Mouse (Mus musculus) cerebellum, postnatal 25 days (tissue): ENCODE measurements around the gene Ghrh.

Experiments
- DNase-seq, 2 experiments: peaks; one replicate each; pipeline ENCODE4 v3.0.0; 2021; ENCODE audit warnings: mixed read lengths in 2 of 2

Gene Ghrh

DNA sequence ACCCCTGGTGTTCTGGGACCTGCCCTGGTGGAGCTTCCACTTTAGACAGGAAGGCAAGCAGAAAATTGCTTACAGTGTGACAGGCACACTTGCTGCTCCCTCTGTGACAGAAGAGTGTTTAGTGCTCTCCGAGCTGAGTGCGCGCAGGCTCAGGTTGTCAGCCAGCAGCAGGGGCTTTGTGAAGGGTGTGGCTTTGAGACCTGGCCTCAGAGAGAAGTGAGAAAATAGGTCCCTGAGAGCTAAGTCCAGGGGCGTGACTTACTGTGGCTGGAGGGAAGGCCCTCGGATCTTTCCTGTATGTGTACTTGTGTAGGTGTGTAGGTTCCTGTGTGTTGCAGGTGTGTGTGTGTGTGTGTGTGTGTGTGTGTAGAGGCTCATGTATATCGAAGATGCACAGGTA, 4.0 kb downstream of the Ghrh start:
- DNase-seq, result no peak

DNA sequence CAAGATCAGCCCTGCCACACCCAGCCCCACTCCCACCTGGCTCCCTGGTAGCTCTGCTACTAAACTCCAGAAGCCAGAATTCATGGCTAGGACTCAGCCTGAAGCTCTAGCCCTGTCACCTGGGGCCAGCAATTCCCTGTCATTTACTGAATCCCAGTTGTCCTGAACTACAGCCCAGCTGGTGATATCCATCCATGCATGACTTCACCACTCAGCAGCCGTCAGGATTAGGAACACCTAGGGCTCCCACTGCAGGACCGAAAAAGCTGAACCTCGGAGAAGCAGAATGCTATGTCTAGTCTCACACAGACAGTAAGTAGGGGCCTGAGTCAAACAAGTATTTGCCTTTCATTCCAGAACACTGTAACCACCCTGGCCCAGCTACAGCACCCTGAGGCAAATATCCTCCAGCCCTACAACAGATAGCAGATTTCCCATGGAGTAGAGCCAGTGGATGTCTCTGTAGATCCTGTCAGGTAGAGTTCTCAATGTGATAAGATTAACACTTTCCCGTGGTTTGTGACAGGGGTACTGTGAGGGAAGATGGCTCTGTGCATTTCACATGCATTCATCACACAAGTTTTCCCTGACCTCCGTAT, 4.9 kb downstream of the Ghrh start:
- DNase-seq, result no peak

DNA sequence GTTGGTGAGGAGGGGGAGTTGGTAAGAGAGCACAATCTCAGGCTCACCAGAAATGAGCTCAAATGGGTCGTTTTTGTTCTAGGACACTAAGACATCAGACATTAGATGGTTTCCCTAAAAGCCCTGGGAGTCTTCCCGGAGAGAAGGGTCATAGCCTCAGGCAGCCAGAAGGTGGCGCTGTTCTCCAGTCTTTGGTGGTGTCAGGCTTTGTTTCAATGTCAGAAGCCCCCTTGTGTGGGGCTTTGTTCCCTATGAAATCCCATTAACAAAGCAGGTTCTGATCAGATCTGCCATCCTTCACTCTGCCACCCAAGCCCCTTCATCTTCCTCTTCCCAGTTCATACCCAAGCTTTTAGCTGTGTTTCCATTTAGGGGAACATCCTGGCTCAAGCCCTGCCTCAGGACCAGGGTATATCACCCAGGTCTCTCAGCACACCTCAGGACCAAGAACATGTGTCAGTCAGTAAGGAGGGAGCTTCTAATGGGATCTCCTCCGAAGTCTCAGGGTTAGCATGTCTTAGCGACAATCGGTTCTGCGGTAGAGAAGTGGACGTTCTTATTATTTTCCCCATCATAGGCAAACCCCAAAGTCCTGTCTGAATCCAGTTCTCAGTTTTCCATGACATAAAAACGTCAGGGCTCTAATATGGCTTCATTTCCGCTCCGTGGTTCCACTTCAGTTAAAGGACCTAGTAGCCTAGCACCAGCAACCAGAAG, 5.6 kb downstream of the Ghrh start:
- peak; percentile 76 to 81 for DNase-seq

DNA sequence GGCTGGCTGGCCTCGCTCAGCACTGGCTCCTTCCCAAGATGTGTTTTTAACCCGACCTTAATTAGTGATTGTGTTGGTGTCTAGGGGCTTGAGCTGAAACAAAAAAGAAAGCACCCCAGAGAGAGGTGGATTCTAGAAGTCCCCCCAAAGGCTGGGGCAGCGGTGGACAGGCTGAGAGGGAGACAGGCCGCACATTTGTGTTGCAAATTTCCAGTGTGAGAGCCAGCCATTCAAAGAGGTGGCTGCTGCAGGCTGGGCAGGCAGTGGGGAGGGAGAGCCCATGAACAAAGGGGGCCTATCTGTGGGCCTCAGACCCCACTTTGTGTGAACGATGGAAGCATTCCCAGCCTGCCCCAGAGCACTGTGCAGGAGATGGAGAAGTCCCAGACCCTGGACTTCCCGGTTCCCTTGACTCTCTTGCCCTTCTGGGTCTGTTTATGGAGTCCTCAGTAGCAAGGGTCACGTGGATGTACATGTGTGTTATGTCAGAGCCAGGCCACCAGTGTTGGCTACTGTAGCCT, 7.0 kb downstream of the Ghrh start:
- DNase-seq, result no peak

DNA sequence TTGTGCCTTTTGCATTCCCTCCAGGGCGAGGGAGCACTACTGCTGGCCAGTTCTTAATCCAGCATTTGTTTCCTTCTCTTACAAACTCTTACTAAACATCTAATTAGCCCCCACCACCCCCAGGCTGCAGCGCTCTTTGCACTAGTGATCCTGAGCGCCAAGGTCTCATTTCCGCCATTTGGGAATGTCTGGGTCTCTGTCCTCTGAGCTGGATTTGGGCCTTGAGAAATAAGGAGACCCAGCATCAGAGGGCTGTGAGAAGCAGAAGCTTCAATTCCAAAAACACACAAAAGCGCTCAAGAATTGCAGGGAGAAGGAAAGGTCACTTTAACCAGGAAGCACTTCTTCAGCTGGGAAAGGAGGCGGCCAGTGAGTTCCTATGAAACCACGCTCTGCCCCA, 7.8 kb downstream of the Ghrh start:
- no peak for DNase-seq

DNA sequence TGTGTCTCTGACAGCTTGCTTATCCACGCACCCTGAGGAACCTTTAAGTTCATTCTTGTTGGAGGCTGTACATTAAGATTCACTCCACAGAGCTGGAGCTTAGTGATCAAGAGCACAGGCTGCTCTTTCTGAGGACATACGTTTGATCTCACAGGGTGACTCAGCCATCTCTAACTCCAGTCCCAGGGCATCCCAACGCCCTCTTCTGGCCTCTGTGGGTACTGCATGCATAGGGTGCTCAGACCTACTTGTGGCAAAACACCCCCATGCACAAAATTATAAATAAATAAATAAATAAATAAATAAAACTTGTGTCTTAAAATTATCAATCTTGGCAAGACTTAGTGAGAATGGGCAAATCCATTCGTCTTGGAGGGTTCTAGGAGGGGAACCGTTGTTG, 8.6 kb downstream of the Ghrh start:
- DNase-seq, result peak; percentile 63 to 76

DNA sequence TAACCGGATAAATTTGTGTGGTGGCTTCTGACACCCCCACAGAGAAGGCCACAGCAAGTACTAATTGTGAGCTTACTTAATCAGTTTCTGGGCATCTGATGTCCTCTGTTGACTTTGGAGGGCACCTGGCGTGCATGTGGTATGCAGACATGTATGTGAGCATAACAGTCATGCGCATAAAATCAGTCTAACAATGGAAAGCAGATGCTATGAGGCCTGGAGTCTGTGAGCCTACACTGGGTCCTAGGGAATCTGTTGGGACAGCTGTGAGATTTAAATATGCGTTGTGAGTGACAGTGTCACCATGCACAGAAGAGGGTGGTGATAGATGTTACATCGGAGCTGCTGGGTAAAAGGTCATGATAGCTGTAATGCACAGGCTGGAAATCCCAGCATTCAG, 15.2 kb downstream of the Ghrh start:
- no peak for DNase-seq

DNA sequence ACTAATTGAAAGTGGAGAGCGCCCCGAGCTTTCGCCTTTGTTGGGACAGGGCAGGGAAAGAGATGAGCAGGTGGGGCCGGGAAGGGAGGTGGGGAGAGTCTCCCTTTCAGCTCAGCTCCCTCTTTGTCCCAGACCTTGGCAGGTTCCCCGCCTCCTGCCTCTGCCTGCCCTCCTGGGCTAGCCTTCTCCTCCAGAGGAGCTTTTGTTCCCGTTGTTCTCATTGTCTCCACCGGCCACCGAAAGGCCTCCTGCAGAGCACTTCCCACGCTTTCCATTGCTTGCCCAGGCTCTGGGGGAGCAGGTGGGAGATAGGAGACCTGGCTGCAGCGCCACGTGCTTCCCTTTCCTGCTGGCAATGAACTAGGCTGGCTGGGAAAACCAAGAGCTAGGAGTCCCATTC, 18.7 kb downstream of the Ghrh start:
- DNase-seq, result no peak

DNA sequence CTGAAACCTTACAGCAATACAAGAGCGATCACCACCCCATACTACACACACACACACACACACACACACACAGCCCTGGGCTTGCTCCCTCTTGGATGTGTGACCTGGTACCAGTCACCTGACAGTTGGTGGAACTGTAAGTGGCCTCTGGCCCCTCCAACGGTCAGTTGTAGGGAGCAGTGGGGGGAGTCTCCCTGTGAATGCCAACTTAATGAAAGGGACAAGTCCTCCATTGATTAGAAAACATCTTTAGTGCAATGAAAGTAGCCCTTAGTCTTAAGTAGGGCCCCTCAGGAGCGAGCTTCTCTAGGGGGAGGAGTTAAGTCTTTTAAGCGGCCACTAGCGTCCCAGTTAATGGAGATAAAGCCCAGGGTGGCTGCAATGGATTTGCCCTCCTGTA, 19.2 kb downstream of the Ghrh start:
- no peak for DNase-seq

DNA sequence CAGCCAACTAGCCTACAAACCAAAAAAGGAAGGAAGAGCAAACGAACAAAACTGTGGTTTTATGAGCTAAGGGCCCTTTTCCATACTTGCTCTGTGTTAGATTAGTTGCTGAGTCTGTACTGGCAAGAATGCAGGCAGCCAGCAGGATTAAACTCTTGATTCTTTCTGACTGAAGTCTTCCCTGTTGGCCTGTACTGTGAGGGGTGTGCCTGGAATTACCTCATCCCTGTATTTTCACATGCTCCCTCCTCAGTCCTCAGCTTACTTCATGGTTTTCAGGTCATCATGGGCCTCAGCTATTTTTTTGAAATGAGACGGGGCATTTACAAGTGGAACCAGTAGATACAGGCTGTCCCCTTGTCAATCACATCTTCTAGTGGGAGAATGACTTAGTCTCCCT, 22.1 kb downstream of the Ghrh start:
- no peak for DNase-seq

DNA sequence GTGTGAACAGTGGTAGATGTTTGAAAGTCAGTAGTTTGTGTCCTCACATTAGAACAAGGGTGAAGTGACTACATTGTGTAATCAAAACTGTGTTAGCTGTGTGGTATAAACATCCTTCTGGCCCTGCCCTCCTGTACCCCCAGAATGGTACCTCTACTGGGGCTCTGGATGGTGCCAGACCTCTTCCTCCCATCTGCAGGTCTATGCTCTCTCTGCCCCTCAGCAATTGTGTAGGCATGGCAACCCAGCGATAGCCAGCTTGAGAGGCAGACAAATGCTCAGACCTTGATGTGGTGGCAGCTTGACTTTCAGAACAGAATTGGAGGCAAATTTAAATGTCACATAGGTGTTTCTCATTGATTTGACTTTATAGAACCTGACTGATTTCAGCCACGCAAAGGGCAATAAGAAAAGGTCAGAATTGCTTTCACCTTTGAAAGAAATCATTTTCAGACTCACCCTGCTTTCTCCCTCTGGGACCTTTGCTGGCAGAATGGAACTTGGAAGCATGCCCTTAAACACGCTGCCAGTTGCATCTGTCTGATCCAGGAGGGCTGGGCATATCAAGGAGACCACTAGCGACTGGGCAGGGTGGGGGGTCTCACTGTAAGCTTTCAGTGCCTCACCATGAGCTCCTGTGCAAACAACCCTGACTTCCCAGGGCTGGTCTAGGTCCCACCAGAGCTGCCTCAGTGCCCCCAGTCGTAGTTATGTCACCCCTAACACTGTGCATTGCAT, 25.1 kb downstream of the Ghrh start:
- DNase-seq, result no peak

DNA sequence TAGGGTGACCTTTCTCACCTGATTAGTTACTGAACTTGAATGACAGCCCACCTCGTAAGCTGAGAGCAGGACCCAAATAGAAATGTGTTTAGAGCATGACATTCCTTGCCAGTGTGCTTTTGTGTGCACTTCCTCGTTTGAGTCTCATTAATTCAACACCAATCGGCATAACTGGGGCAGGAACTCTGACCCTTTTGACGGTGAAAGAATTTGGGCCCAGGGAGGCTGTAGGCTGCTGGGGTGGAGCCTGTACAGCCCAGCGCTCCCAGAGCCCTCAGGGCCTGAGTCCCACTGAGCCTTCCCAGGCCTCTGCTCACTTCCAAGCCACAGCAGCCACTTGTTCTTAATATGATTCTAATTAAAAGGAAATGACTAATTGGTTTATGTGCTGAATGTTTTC, 26.4 kb downstream of the Ghrh start:
- DNase-seq, result no peak

DNA sequence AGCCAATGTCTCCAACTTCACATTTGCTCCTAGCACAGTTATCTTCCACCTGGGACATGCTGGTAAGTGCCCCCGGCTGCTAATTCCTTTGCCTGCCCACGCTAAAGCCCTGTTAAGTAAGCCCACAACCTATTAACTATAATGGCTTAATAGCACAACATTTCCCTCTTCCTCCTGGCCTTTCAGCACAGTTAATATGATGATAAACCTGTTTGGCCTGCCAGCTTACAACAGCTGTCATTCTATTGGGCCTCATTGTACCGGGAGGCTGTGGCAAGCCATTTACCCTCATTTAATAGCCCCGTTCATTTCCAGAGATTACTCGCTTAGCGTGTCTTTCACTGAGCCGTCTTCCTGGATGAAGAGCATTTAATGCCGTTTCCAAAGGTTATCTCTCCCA, 27.2 kb downstream of the Ghrh start:
- no peak for DNase-seq

DNA sequence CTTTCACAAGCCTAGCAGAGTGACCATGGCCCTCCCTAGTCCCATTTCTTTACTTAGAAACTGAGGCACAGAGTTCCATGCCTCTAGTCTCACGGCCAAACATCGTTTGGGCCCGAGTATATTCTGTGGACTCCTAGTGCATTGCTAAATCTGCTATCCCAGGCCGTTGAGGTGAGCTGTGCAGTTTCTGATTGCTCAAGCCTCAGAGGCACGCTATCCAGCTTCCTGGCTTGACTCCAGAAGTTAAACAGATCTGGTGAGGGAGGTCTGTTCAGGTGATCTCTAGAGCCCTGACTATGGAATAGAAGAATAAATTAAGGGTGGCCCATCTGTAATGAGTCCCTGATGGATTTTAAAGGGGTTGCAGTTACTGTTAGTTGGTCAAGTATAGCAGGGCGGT, 30.1 kb downstream of the Ghrh start:
- no peak for DNase-seq

DNA sequence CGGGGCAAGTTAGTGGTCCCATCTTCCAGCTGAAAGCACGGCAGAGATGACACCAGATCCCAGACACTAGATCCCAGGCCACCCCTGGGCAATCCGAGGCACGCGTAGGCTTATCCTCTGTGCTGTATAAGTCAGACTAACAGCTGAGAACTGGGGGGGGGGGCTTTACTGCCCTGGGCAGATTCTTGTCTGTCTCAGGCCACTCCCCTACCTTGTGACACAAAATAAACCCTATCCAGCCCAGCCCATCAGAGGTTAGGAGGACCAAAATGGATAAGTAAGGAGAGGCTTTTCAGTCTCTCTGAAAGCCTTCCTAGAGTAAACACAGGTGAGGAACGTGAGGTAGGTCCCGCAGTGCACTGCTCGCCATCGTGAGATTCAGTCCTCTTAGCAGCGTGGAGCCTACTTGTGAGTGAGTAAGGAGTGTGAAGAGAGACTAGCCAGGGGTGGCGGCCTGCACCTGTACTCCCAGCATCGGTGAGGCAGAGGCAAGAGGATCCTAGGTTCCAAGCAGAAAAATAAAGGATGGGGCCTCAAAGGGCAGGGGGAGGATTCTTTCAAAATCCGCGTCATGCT, 30.9 kb downstream of the Ghrh start:
- DNase-seq, result no peak

DNA sequence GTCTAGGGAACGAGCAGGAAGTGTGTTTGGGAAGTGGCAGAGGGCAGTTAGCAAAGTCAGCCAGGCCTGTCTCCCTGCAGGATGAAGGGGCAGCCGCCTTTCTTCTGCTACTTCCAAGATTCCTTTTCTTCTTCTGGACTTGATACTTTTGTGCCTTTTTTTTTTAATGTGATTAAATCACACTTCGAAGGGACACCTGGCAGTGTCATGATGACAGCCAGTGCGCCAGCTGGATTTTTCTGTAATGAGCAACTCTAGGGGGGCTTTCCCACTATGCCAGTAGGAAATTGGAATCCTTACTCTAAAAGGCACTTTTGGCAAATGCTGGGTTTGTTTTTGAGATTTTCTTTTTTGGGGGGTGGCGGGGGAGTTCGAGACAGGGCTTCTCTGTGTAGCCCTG, 31.8 kb downstream of the Ghrh start:
- DNase-seq, result no peak

DNA sequence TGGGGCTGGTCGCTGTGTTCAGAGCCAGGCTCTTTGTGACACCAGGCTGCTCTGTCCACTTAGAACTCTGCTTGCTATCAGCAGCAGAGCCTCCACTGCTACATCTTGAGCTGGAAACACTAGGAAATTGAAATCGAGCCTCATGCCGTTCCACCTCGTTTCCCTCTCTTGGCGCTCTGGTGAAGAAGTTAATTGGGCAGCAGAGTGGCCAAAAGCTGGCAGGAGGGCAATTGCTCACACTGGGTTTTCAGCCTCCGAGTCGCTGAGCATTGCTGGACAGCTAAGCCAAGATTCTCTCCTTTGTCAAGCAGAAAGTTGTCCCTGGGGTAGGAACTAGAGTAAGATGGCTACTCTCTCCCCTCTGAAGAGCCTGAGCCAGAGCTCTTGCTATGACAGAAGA, 33.0 kb downstream of the Ghrh start:
- peak; percentile 38 to 49 for DNase-seq

DNA sequence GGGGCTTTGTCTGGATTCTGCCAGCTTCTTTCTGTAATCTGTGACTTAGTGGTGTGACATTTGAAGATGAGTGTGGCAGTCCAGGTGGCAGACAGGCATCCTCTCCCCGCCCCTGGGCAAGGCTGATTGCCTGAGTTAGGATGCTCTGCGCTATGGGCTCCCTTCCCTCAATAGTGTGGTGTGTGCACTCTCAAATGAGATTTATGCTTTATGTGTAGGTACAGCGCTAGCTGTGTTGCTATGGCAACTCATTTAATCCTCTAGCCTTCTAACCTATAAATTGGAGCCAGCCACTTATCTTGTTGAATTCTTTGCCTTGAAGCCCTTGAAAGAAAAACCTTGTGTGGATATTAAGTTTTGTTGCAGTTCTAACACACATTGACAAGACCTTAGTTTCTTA, 33.6 kb downstream of the Ghrh start:
- no peak for DNase-seq

DNA sequence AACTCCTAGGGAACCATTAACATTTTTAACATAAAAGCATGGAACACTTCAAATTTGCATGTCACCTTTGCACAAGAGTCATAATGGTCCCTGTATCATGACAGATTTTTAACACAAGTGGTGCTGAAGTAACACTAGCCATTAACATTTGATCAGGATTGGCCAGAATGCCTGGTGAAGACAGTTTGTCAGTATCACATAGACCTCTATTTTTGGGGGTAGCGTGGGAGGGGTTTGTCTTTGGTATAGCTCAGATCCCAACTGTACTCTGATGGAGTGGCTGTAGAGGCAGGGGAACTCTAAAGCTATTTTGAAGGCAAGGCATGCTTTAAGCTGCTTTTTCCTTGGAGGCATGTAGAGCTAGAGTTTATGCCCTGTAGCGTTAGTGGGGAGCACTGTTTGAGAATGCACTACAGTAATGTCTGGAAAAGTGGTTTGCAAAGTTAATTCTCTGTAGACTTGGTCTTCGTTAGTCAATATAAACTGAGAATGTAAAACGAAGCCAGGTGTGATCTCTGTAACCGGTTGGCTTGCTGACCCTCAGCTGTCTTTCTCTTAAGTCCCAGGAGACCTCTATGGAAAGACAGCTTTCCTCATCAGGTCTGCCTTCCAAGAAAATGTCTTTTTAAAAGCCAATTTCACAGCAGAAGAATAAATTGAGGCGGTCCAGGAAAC, 36.2 kb downstream of the Ghrh start:
- no peak for DNase-seq

DNA sequence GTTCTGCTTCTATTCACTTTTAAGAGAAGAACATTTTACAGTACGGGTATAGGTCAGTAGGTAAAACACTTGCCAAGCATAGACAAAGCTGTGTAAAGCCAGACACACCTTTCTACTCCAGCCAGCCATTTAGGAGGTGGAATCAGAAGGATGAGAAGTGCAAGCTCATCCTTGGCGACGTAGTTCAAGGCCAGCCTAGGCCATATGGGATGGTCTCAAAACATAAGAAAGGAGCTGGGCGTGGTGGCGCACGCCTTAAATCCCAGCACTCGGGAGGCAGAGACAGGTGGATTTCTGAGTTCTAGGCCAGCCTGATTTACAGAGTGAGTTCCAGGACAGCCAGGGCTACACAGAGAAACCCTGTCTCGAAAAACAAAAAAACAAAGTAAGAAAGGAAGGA, 37.7 kb downstream of the Ghrh start:
- no peak for DNase-seq

DNA sequence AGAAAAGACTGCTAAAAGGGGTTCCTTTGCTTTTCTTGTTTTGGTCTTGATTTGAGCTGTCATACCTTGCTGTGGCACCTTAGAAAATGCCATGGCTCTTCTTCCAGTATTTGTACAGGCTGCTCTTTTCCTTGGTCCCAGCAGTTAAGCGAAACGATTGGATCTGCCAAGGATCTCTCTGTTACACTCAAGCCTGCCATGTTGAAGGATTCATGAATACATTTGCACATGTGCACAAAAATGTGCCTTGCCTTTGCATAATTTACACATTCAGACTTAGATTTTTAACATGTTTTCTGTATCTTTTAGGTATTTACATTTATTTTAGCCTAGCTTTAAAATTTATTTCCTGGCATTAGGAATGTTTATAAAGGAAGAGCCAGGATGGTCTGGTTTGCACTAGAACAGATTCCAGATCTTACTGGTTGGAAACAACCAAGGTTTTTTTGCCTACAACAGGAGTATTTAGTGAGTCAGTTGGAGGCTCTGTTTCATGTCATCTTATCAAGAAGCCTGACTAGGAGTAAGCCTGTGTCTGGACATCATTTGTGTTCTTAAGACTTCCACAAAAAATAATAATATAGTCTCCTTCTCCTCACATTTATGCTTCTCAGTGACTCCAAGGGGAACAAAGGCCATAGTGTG, 38.9 kb downstream of the Ghrh start:
- DNase-seq, result no peak

DNA sequence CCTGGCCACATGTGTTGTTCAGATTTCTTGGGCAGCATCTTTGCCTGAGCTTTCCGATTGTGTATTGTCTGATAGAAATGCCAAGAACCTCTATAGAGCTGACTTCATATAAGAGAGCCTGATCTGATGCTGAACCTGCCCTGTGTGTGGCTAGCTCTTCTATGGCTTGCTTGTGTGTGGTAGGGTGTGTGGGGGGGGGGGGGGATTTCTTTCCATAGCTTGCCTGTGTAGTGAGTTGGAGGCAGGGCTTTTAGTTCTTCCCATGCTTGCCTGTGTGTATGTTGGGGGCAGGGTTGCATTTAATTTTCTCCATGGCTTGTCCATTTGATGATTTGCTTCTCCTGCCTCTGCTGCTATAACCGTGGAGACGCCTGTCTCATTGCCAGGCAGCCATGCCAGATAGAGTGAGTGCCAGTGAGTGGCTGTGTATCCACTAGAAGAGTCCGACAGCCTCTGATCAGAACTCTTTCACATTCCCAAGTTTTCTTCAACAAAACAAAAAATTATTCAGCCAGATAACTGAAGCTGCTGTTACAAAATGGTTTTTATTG, 39.5 kb downstream of the Ghrh start:
- peak in 1 of 2 experiments; percentile 43 for DNase-seq
